Mouse (Mus musculus) stomach, embryonic 16.5 days (tissue): ENCODE data around the gene Tph1. TPM values are rescaled to one million over a fixed set of nuclear protein-coding genes. Genes with fewer than 3 reads are reported as not detected.
"Not testable (repeated sequence)": the region's sequence is repeated elsewhere in the genome, so short reads cannot be mapped to it uniquely, and the experiment has no call there.

Source experiments
- ATAC-seq: fragments of 200-750 bp; cut with Nextera tagmentation; 2 replicates; pipeline ENCODE4 v1.8.0; 2017; ENCODE audit warnings: moderate number of reproducible peaks, moderate TSS enrichment; ENCODE audit not compliant: insufficient read depth, low FRiP score
- H3K27ac ChIP-seq: fragments of 300-500 bp; sonication (generic); 2 replicates; pipeline ENCODE4 v1.5.1; 2014; ENCODE audit warnings: low read length
- H3K27me3 ChIP-seq: fragments of 300-500 bp; sonication (generic); 2 replicates; pipeline ENCODE4 v1.6.1; 2014; ENCODE audit warnings: low read length, control low read depth, mixed read lengths; ENCODE audit not compliant: control insufficient read depth, insufficient read depth
- H3K36me3 ChIP-seq: fragments of 300-500 bp; sonication (generic); 2 replicates; pipeline ENCODE4 v1.6.1; 2014; ENCODE audit warnings: low read length; ENCODE audit not compliant: control insufficient read depth, insufficient read depth
- H3K4me1 ChIP-seq: fragments of 300-500 bp; sonication (generic); 2 replicates; pipeline ENCODE4 v1.6.1; 2014; ENCODE audit warnings: low read length, control low read depth, mixed read lengths; ENCODE audit not compliant: control insufficient read depth, insufficient read depth
- H3K4me2 ChIP-seq: fragments of 300-500 bp; sonication (generic); 2 replicates; pipeline ENCODE4 v1.6.1; 2014; ENCODE audit warnings: low read depth, low read length, mixed read lengths
- H3K4me3 ChIP-seq: fragments of 300-500 bp; sonication (generic); replicated peaks from 2 replicates; pipeline ENCODE4 v1.5.1; 2014; ENCODE audit warnings: mild to moderate bottlenecking, low read length
- H3K9ac ChIP-seq: fragments of 300-500 bp; sonication (generic); 2 replicates; pipeline ENCODE4 v1.6.1; 2014; ENCODE audit warnings: low read length
- H3K9me3 ChIP-seq: fragments of 300-500 bp; sonication (generic); replicated peaks from 2 replicates; pipeline ENCODE4 v1.6.1; 2016; ENCODE audit warnings: low read length, control low read depth; ENCODE audit not compliant: control insufficient read depth
- WGBS: fragments of 180-500 bp; shearing (Covaris S2); extraction: QIAGEN DNeasy Blood & Tissue Kit; methylation state at CpG from one replicate; pipeline ENCODE4 v1.1.7; 2014; 5-methylcytosine and 5-hydroxymethylcytosine counted together
- polyA plus RNA-seq: library from polyadenylated mRNA; unstranded; fragments of >200 nt; fragmentation: Nextera tagmentation; extraction: Ambion mirVana; gene quantifications from 2 replicates; pipeline ENCODE4 v1.2.1, GENCODE M21; 2015

Gene Tph1
- polyA plus RNA-seq, 1 experiment from 2014 or later: 1.0 TPM

DNA sequence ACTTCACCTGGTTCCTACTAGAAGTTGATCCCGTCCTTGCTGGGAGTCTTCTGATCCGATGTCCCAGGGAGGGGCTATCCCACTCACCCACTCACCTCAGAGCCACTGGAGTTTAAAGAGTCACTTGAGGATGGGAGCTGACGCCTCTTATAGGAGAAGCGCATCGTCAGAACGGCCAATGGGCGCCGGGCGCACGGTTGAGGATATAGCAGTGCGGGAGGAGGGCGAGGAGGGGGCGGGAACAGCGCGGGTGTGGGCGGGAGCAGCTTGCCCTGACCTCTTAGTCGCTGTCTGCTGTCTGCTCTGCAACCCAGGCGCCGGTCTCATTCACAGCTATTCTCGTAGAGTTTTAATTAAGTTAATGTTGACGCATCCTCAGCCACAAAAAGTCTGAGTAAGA is 5.1 kb downstream of the Tph1 start:
- no peak overlapping the region for H3K4me3 ChIP-seq

DNA sequence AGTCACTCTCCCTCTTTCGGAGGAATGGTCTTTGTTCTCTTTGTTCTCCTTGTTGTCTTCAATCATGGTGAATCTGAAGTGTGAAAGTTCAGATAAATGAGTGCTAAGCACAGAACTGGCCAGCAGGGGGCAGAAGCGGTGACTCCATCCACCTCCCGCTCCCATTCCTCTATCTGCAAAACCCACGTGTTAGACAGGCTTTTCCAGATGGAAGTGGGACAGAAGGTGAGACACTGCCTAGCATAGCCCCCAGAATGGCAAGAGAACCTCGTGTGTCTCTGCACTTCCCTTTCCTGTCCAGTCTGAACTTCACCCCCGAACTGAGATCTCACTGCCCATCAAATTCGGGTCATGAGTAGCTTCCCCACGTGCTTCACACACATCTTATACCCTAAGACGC is 7.1 kb downstream of the Tph1 start:
- H3K36me3 ChIP-seq: no peaks in the 10 kb centered on the region
- ATAC-seq: no peak
- H3K27me3 ChIP-seq: peaks cover 5% of the 10 kb centered on the region; the same call in 1 of the 2 replicates
- H3K9me3 ChIP-seq: no peaks in the 10 kb centered on the region
- H3K4me3 ChIP-seq: no peak overlapping the region
- no peaks in the 10 kb centered on the region for H3K4me1 ChIP-seq
- H3K27ac ChIP-seq: no peak overlapping the region
- H3K9ac ChIP-seq: no peak overlapping the region
- WGBS: 35% methylated on average over 9 of the region's 9 CpGs
- H3K4me2 ChIP-seq: no peak overlapping the region

More for the DNA sequence above, 5.1 kb downstream of the Tph1 start:
- peak overlapping the region; percentile 34 for H3K4me2 ChIP-seq
- H3K9me3 ChIP-seq: no peaks in the 10 kb centered on the region
- peak; percentile 17; the same call in 1 of the 2 replicates for ATAC-seq
- no peak overlapping the region for H3K27ac ChIP-seq
- no peaks in the 10 kb centered on the region for H3K36me3 ChIP-seq
- no peaks in the 10 kb centered on the region for H3K4me1 ChIP-seq
- WGBS: 1% methylated on average over 21 of the region's 21 CpGs
- H3K27me3 ChIP-seq: peaks cover 5% of the 10 kb centered on the region; the same call in 1 of the 2 replicates
- no peak overlapping the region for H3K9ac ChIP-seq

DNA sequence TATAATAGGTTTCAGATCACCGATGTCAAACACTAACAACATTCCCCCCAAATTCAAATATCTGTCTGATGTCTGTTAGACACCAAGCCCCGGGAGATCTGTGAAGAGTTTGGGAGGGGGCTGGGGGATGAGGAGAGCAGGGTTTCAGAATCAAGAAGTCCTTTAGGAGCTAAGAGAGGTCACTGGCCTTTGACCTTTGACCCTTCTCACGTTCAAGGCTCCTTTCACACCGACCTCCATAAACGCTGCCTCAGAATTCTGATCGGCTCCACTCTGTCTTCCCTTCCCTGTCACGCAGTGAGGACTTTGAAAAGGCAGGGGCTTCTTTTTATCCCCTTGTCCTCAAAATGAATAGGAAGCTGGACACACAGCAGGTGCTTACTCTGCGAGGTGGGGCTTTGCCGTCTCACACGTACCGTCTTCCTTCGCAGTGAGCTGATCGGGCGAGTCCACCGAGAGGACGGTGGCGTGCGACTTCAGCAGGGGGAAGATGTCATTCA is 10.7 kb downstream of the Tph1 start:
- Histone ChIP-seq H3K27me3 (peaks cover 3% of the 10 kb centered on the region; the same call in 1 of the 2 replicates), H3K4me1 (no peaks in the 10 kb centered on the region), H3K36me3 (no peaks in the 10 kb centered on the region), H3K4me3 (no peak overlapping the region), H3K27ac (no peak overlapping the region), H3K9ac (no peak overlapping the region), H3K9me3 (no peaks in the 10 kb centered on the region), H3K4me2 (no peak overlapping the region)
- WGBS: 53% methylated on average over 18 of the region's 18 CpGs
- ATAC-seq: no peak

DNA sequence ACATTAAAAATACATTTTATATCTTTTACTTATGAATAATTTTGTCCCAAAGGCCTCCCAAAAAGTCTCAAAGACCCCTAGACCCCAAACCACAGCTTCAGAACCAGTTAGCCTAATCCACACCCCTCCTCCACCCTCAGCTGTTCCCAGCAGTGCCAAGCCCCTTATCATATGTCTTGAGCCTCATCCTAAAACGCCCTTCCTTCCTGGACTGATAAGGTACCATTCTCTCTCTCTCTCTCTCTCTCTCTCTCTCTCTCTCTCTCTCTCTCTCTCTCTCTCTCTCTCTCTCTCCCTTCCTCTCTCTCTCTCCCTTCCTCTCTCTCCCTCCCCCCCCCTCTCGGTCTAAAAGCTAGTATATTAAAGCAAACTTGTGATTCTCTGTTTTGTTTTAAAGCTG is 20.1 kb downstream of the Tph1 start:
- ATAC-seq: no peak
- H3K36me3 ChIP-seq: no peaks in the 10 kb centered on the region

DNA sequence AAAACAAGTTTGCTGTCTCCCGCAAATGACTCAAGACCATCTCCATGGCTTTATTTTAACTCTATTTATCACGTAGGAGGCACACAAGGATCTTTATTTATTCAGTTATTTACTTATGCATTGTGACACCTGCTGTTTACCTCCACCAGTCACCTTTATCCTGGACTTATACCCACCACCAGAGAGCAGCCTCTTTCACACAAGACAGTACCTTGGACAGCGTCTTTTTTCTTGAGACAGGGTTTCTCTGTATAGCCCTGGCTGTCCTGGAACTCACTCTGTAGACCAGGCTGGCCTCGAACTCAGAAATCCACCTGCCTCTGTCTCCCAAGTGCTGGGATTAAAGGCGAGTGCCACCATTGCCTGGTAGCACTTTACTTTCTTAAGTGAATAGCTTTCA is 22.1 kb downstream of the Tph1 start:
- ATAC-seq, H3K4me1 ChIP-seq, H3K36me3 ChIP-seq, H3K9me3 ChIP-seq, H3K4me2 ChIP-seq, H3K27ac ChIP-seq, H3K4me3 ChIP-seq, H3K9ac ChIP-seq, H3K27me3 ChIP-seq: not testable (repeated sequence)
- 44% methylated on average over 5 of the region's 5 CpGs for WGBS

More for the DNA sequence above, 20.1 kb downstream of the Tph1 start:
- Histone ChIP-seq H3K9me3 (no peaks in the 10 kb centered on the region), H3K27me3 (no peaks in the 10 kb centered on the region), H3K4me3 (no peak overlapping the region), H3K4me1 (no peaks in the 10 kb centered on the region), H3K9ac (no peak overlapping the region), H3K4me2 (no peak overlapping the region), H3K27ac (no peak overlapping the region)
- 54% methylated on average over 2 of the region's 2 CpGs for WGBS

DNA sequence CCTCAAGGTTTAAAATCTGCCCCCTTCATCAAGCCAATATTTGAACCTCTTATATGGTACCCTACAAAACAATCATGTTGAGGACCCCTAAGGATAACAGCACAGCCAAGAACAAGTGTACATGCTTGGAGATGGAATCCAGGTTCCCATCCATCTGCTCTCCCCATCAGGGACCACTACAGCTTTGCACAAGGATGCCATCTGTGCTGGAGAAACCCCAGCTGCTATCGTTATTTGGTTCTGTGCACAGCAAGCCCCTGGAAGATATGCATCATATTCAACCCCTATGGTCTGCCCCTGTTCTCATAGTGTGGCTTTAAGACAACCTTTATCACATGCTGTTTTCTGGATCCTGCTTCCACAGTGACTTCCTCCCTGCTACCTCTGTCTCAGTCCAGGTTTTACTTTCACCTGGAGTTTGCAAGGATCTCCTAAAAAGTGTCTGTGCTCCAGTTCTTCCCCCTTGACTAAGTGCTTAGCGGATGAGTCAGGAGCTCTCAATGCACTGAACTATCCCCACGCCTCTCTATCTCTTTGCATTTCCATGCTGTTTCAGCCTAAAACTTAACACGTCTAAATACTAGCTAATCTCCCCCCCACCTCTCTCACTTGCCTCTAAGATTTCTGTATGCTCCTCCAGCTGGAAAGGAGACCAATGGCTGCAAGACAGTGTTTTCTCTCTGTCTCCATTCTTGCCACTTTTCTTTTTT is 23.8 kb downstream of the Tph1 start:
- Histone ChIP-seq H3K4me1 (no peaks in the 10 kb centered on the region), H3K27me3 (no peaks in the 10 kb centered on the region; the same call in 1 of the 2 replicates), H3K4me3 (no peak overlapping the region), H3K36me3 (no peaks in the 10 kb centered on the region), H3K4me2 (no peak overlapping the region), H3K27ac (no peak overlapping the region), H3K9me3 (no peaks in the 10 kb centered on the region), H3K9ac (no peak overlapping the region)
- 71% methylated on average over 4 of the region's 4 CpGs for WGBS
- no peak for ATAC-seq

DNA sequence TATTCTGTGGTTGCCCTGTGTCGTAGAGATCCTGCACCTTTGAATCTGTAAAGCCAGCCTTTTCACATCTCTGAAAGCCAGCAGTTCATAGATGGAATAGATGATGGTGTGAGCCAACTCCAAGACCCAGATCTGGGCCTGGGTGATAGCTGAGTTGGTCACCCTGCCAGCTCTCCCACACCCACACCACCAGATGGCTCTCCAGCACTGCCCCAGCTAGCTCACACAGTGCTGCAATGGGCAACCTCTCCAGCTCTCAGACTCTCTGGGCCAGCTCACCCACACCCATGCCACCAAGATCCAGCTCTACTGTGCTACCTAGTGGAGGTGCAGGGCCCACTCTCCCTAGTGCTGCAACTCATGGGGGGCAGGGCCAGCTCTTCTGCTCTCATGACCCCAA is 29.2 kb downstream of the Tph1 start:
- no peak for ATAC-seq

DNA sequence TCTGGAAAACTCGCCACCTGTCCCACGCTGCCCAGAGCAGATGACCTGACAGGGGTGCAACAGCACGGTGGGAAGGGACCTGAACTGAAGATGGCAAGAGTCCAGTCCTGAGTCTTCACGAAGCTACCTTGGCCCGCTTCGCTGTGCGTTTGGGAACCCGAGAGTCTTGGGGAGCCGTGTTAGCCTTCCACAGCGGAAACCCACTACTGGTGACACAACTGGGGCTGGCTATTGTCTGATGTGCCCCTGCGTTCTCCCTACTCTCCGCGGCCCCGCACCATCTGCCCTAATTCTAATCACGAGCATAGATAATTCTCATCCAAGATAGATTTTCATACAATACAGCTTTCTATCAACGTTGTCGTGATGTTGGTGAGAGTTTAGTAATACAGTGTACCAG is 32.3 kb downstream of the Tph1 start:
- no peak for ATAC-seq
- Histone ChIP-seq H3K27me3 (no peaks in the 10 kb centered on the region; the same call in 1 of the 2 replicates), H3K4me2 (peak overlapping the region; percentile 84), H3K36me3 (no peaks in the 10 kb centered on the region), H3K4me1 (peaks cover 9% of the 10 kb centered on the region; the same call in 1 of the 2 replicates), H3K9ac (peak overlapping the region; percentile 88), H3K27ac (no peak overlapping the region), H3K4me3 (peak overlapping the region; percentile 79), H3K9me3 (no peaks in the 10 kb centered on the region)
- WGBS: 20% methylated on average over 17 of the region's 17 CpGs

More for the DNA sequence above, 29.2 kb downstream of the Tph1 start:
- no peak overlapping the region for H3K9ac ChIP-seq
- H3K4me3 ChIP-seq: no peak overlapping the region
- H3K4me2 ChIP-seq: no peak overlapping the region
- WGBS: 79% methylated on average over 1 of the region's 1 CpGs
- H3K4me1 ChIP-seq: peaks cover 9% of the 10 kb centered on the region; the same call in 1 of the 2 replicates
- H3K27ac ChIP-seq: no peak overlapping the region
- H3K9me3 ChIP-seq: no peaks in the 10 kb centered on the region
- no peaks in the 10 kb centered on the region; the same call in 1 of the 2 replicates for H3K27me3 ChIP-seq
- no peaks in the 10 kb centered on the region for H3K36me3 ChIP-seq

DNA sequence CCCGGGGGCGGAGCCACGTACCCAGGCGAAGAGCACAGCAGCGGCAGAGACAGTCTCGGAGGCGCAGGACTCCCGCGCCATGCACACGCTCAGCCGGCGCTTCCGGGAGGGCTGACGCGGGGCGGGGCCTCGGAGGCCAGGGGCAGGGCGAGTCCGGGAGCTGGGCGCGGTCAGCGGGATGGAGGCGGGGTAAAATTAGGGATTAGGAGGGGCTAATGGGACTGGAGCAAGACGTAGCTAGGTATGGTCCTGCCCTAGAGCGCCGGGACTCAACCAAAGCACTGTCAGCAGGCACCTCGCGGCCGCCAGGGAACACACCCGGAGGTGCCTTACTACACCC is 32.7 kb downstream of the Tph1 start, which contains the start of gene Sergef:
Gene Sergef, minus strand, starts transcription at position 116 of the 340 bp plus-strand sequence.
- Histone ChIP-seq H3K4me1 (peaks cover 9% of the 10 kb centered on the region; the same call in 1 of the 2 replicates), H3K9ac (peak within 1 kb of the TSS; percentile 88), H3K4me3 (peak within 1 kb of the TSS; percentile 79), H3K9me3 (no peaks in the 10 kb centered on the region), H3K27me3 (no peaks in the 10 kb centered on the region; the same call in 1 of the 2 replicates), H3K27ac (peak within 1 kb of the TSS; percentile 30; the same call in 1 of the 2 replicates), H3K36me3 (no peaks in the 10 kb centered on the region), H3K4me2 (peak within 1 kb of the TSS; percentile 84)
- ATAC-seq: peak; percentile 97
- under 1% methylated on average over 30 of the region's 30 CpGs for WGBS
